In the genomic region with DNA sequence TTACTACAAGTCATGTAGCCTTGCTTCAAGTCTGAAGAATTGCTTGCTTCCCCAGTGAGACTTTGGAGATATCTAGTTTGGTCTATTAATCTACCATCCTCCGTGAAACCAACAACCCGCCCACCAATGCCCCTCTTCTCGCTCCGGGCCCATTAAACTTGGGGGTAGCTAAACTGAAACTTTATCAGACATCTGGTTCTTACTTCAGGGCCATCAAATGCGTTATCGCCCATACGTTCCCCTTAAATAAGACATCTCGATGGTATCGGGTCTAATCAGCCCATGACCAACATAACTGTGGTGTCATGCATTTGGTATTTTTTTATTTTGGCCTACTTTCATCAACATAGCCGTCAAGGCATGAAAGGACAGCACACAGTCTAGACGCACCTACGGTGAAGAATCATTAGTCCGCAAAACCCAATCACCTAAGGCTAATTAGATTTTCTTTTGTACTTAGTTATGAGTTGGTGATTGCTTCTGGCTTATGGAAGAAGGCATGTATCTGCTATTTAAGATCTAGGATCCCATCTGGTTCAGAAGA, we compare ENCODE assay signal across 7 mouse cellular contexts.
DNase-seq lines count a peak whose midpoint lies in the region; ATAC-seq lines count a peak whose summit lies in the region.
"Not testable (repeated sequence)": the region's sequence is repeated elsewhere in the genome, so short reads cannot be mapped to it uniquely, and the experiment has no call there.

No protein-coding gene starts in this region.

- H3K27me3 ChIP-seq in forebrain, embryonic 12.5 days; heart, embryonic 15.5 days; intestine, embryonic 14.5 days (replicated peaks; ENCODE audit: control insufficient read depth, insufficient read depth, low read length); limb, embryonic 13.5 days; lung, embryonic 16.5 days (ENCODE audit: control insufficient read depth, insufficient read depth, low read depth, low read length): not testable (repeated sequence)

- not testable (repeated sequence) for H3K27ac ChIP-seq in forebrain, embryonic 12.5 days; heart, embryonic 15.5 days; intestine, embryonic 14.5 days (ENCODE audit: low read depth); limb, embryonic 13.5 days; lung, embryonic 16.5 days (ENCODE audit: low read length)

- peak; percentile 100 for ATAC-seq in forebrain, embryonic 12.5 days (ENCODE audit: low FRiP score)
- peak; percentile 100 for ATAC-seq in heart, embryonic 15.5 days (replicated peaks; ENCODE audit: insufficient number of reproducible peaks, insufficient read depth, low FRiP score, low read depth)
- ATAC-seq in intestine, embryonic 14.5 days (replicated peaks; ENCODE audit: low FRiP score, low TSS enrichment, low read depth): peak; percentile 100
- ATAC-seq in limb, embryonic 13.5 days (ENCODE audit: low FRiP score, low read depth): peak; percentile 100
- peak; percentile 100 for ATAC-seq in lung, embryonic 16.5 days (ENCODE audit: low read depth)
- peak; percentile 100 for ATAC-seq in monocyte, adult 5-6 weeks (replicated peaks; ENCODE audit: insufficient number of reproducible peaks, low FRiP score, low TSS enrichment, poor library complexity, severe bottlenecking)

- 89% methylated on average over 13 of the region's 13 CpGs for WGBS in forebrain, embryonic 12.5 days
- 77% methylated on average over 11 of the region's 13 CpGs for WGBS in heart, embryonic 15.5 days
- 88% methylated on average over 10 of the region's 13 CpGs for WGBS in intestine, embryonic 14.5 days
- 87% methylated on average over 13 of the region's 13 CpGs for WGBS in limb, embryonic 13.5 days
- WGBS in lung, embryonic 16.5 days: 89% methylated on average over 10 of the region's 13 CpGs

- not testable (repeated sequence) for H3K4me1 ChIP-seq in forebrain, embryonic 12.5 days; heart, embryonic 15.5 days (replicated peaks); intestine, embryonic 14.5 days (replicated peaks; ENCODE audit: control insufficient read depth, insufficient read depth, low read length); limb, embryonic 13.5 days; lung, embryonic 16.5 days (replicated peaks; ENCODE audit: control insufficient read depth, insufficient read depth, low read length)

- H3K9me3 ChIP-seq in forebrain, embryonic 12.5 days; heart, embryonic 15.5 days (replicated peaks); intestine, embryonic 14.5 days (ENCODE audit: control insufficient read depth, low read length); limb, embryonic 13.5 days; lung, embryonic 16.5 days (ENCODE audit: control insufficient read depth, low read length): not testable (repeated sequence)

- not testable (repeated sequence) for H3K4me2 ChIP-seq in forebrain, embryonic 12.5 days; heart, embryonic 15.5 days; intestine, embryonic 14.5 days (ENCODE audit: low read length); limb, embryonic 13.5 days (replicated peaks); lung, embryonic 16.5 days (ENCODE audit: low read depth, low read length)

- H3K4me3 ChIP-seq in forebrain, embryonic 12.5 days (replicated peaks); heart, embryonic 15.5 days; intestine, embryonic 14.5 days (ENCODE audit: low read depth, low read length); limb, embryonic 13.5 days; lung, embryonic 16.5 days (ENCODE audit: low read length): not testable (repeated sequence)

- DNase-seq in adrenal gland, postnatal 10 days: peak; percentile 5
- not testable (repeated sequence) for DNase-seq in intestine, embryonic 14.5 days (ENCODE audit: low spot score)

- H3K9ac ChIP-seq in forebrain, embryonic 12.5 days; heart, embryonic 15.5 days; intestine, embryonic 14.5 days (ENCODE audit: low read length); limb, embryonic 13.5 days; lung, embryonic 16.5 days (ENCODE audit: low read length): not testable (repeated sequence)

- H3K36me3 ChIP-seq in forebrain, embryonic 12.5 days (replicated peaks); heart, embryonic 15.5 days; intestine, embryonic 14.5 days (ENCODE audit: control insufficient read depth, insufficient read depth, low read length); limb, embryonic 13.5 days; lung, embryonic 16.5 days (ENCODE audit: control insufficient read depth, insufficient read depth, low read length): not testable (repeated sequence)
